Mouse (Mus musculus) kidney, adult 2 months (tissue): ENCODE data around the gene Stard3nl.
"Not testable (repeated sequence)": the region's sequence is repeated elsewhere in the genome, so short reads cannot be mapped to it uniquely, and the experiment has no call there.

Source experiments
- CTCF ChIP-seq: fragments of 200-500 bp; conservative IDR thresholded peaks from 2 replicates; pipeline ENCODE4 v1.5.1; 2011; ENCODE audit warnings: low read depth, mild to moderate bottlenecking, control low read depth, low read length, moderate library complexity, mixed read lengths; ENCODE audit not compliant: insufficient read depth, insufficient read length
- POLR2A ChIP-seq: fragments of 200-500 bp; IDR thresholded peaks from one replicate; pipeline ENCODE4 v1.6.1; 2011; ENCODE audit warnings: low read depth, low read length, control low read depth

DNA sequence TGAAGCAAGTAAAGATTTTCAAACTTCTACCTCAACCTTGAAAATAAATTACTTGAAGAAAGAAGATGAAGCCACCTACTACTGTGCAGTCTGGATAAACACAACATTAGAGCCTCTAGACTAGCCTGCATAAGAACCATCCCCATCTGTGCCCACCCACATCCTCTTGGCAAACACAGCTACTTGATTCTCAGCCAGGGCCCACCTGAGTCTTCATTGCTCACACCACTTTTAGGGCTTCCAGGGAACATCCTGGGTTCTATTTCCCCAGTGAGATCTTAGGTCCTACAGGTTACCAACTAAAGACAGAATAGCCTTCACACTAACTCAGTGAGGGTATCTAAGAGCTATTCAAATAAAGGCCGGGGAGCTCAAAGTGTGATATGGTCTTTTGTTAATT lies 55.2 kb downstream of the Stard3nl start:
- TF ChIP-seq POLR2A, CTCF: not testable (repeated sequence)
